Mouse (Mus musculus) MEL (cell line): ENCODE measurements around the gene Arhgap44. TPM values are rescaled to one million over a fixed set of nuclear protein-coding genes. Genes with fewer than 3 reads are reported as not detected.

ENCODE experiments used
- DNase-seq: peaks from one replicate; pipeline ENCODE4 v3.0.0; 2011; ENCODE audit warnings: low read depth, low spot score
- H3K27ac ChIP-seq: 2 replicates; pipeline ENCODE4 v1.5.1; 2012; ENCODE audit warnings: low read depth, mild to moderate bottlenecking, control low read depth, low read length, moderate library complexity; ENCODE audit not compliant: control insufficient read depth
- H3K27me3 ChIP-seq, 2 experiments: fragments of 150-350 bp in 1 of 2; sonication (generic) in 1 of 2; 2 replicates each; pipeline ENCODE4 v1.6.1; 2012; ENCODE audit warnings: low read length in 2 of 2, mild to moderate bottlenecking in 2 of 2, improper control_type of control experiment in 1 of 2, moderate library complexity in 1 of 2; ENCODE audit not compliant: insufficient read depth in 2 of 2, control insufficient read depth in 1 of 2
- H3K36me3 ChIP-seq, 2 experiments: 2 replicates each; pipeline ENCODE4 v1.6.1; 2012 to 2014; ENCODE audit warnings: low read length in 2 of 2, improper control_type of control experiment in 1 of 2, inconsistent platforms in 1 of 2, mild to moderate bottlenecking in 1 of 2; ENCODE audit not compliant: insufficient read depth in 2 of 2, control insufficient read depth in 1 of 2
- H3K4me1 ChIP-seq, 2 experiments: fragments of 150-350 bp in 1 of 2; sonication (generic) in 1 of 2; 2 replicates each; pipeline ENCODE4 v1.6.1; 2012; ENCODE audit warnings: low read length in 2 of 2, improper control_type of control experiment in 1 of 2, mild to moderate bottlenecking in 1 of 2; ENCODE audit not compliant: insufficient read depth in 2 of 2, control insufficient read depth in 1 of 2
- H3K4me3 ChIP-seq, 2 experiments: fragments of 150-350 bp in 1 of 2; sonication (generic) in 1 of 2; 2 replicates each; pipeline ENCODE4 v1.5.1; 2012; ENCODE audit warnings: low read depth in 2 of 2, low read length in 2 of 2, mild to moderate bottlenecking in 2 of 2, moderate library complexity in 2 of 2, control low read depth in 1 of 2, improper control_type of control experiment in 1 of 2; ENCODE audit not compliant: control insufficient read depth in 1 of 2, insufficient read depth in 1 of 2
- H3K79me2 ChIP-seq: 2 replicates; pipeline ENCODE4 v1.6.1; 2012; ENCODE audit warnings: mild to moderate bottlenecking, low read length, moderate library complexity; ENCODE audit not compliant: control insufficient read depth, poor library complexity, insufficient read depth
- H3K9ac ChIP-seq: 2 replicates; pipeline ENCODE4 v1.6.1; 2012; ENCODE audit warnings: low read depth, mild to moderate bottlenecking, control low read depth, low read length, moderate library complexity; ENCODE audit not compliant: control insufficient read depth, poor library complexity, severe bottlenecking
- H3K9me3 ChIP-seq: fragments of 150-350 bp; sonication (generic); replicated peaks from 2 replicates; pipeline ENCODE4 v1.6.1; 2012; ENCODE audit warnings: mild to moderate bottlenecking, low read length, improper control_type of control experiment, moderate library complexity; ENCODE audit not compliant: insufficient read depth
- CHD1 ChIP-seq: IDR thresholded peaks from 2 replicates; pipeline ENCODE4 v1.6.1; 2012; ENCODE audit warnings: low read depth, mild to moderate bottlenecking, inconsistent platforms, low read length, improper control_type of control experiment
- CHD2 ChIP-seq: IDR thresholded peaks from 2 replicates; pipeline ENCODE4 v1.6.1; 2011; ENCODE audit warnings: low read length, improper control_type of control experiment
- EP300 ChIP-seq, 2 experiments: IDR thresholded peaks; 2 replicates each; pipeline ENCODE4 v1.6.1; 2011; ENCODE audit warnings: improper control_type of control experiment in 2 of 2, low read length in 2 of 2, low read depth in 1 of 2, mild to moderate bottlenecking in 1 of 2
- KAT2A ChIP-seq: conservative IDR thresholded peaks from 2 replicates; pipeline ENCODE4 v1.6.1; 2012; ENCODE audit warnings: low read depth, low read length, improper control_type of control experiment, inconsistent platforms
- NRF1 ChIP-seq: IDR thresholded peaks from 2 replicates; pipeline ENCODE4 v1.6.1; 2014; ENCODE audit warnings: low read depth, mild to moderate bottlenecking, inconsistent platforms, low read length, improper control_type of control experiment, moderate library complexity; ENCODE audit not compliant: poor library complexity, insufficient read depth, severe bottlenecking
- POLR2A ChIP-seq, 2 experiments: IDR thresholded peaks; 2 replicates each; pipeline ENCODE4 v1.6.1; 2011 to 2012; ENCODE audit warnings: low read length in 2 of 2, mild to moderate bottlenecking in 2 of 2, control low read depth in 1 of 2, improper control_type of control experiment in 1 of 2, low read depth in 1 of 2, moderate library complexity in 1 of 2; ENCODE audit not compliant: control insufficient read depth in 1 of 2, insufficient read depth in 1 of 2, poor library complexity in 1 of 2
- RAD21 ChIP-seq: IDR thresholded peaks from 2 replicates; pipeline ENCODE4 v1.6.1; 2011; ENCODE audit warnings: mild to moderate bottlenecking, low read depth, low read length, improper control_type of control experiment
- SMC3 ChIP-seq: IDR thresholded peaks from 2 replicates; pipeline ENCODE4 v1.6.1; 2011; ENCODE audit warnings: low read depth, low read length, improper control_type of control experiment
- USF2 ChIP-seq, 2 experiments: IDR thresholded peaks; 2 replicates each; pipeline ENCODE4 v1.6.1; 2011 to 2012; ENCODE audit warnings: improper control_type of control experiment in 2 of 2, low read length in 2 of 2, borderline replicate concordance in 1 of 2, inconsistent platforms in 1 of 2, low read depth in 1 of 2, mild to moderate bottlenecking in 1 of 2; ENCODE audit not compliant: insufficient read depth in 1 of 2
- ZKSCAN1 ChIP-seq: IDR thresholded peaks from 2 replicates; pipeline ENCODE4 v1.6.1; 2012; ENCODE audit warnings: low read depth, mild to moderate bottlenecking, inconsistent platforms, low read length, improper control_type of control experiment, moderate library complexity
- polyA plus RNA-seq, 2 experiments: library from polyadenylated mRNA; stranded (reverse) in 1 of 2; unstranded in 1 of 2; fragments of >175 nt in 1 of 2; fragments of >200 nt in 1 of 2; gene quantifications; 2 replicates each; pipeline versions ENCODE4 v1.2.1 to v1.2.4; 2012; ENCODE audit warnings: low replicate concordance in 2 of 2, low read depth in 1 of 2; ENCODE audit not compliant: insufficient read length in 2 of 2, insufficient read depth in 1 of 2, missing spikeins in 1 of 2
- total RNA-seq: library from RNA; depleted of rRNA; stranded (reverse); fragments of 300-350 nt; gene quantifications from 2 replicates; pipeline ENCODE4 v1.2.3, GENCODE M21; 2012

Arhgap44 gene
- total and polyA plus RNA-seq, 3 experiments, result 0.08 TPM; not detected in 2

GRCm38 (mm10) chr11:65097526-65098070, 65.2 kb downstream of the Arhgap44 start:
- H3K27me3 ChIP-seq, result no peaks in the 10 kb centered on the region
- H3K4me1 ChIP-seq, result no peaks in the 10 kb centered on the region
- TF ChIP-seq POLR2A (IDR thresholded peaks at IDR 0.05; ENCODE audit: control insufficient read depth in 1 of 2, insufficient read depth in 1 of 2, low read depth in 1 of 2, low read length in 2 of 2, poor library complexity in 1 of 2) (no peak), NRF1 (no peak), CHD2 (no peak), ZKSCAN1 (no peak), EP300 (IDR thresholded peaks at IDR 0.05; ENCODE audit: low read depth in 1 of 2, low read length in 2 of 2) (no peak)
- H3K9ac ChIP-seq, result no peak overlapping the region
- DNase-seq, result no peak
- H3K79me2 ChIP-seq, result no peaks in the 10 kb centered on the region
- no peak overlapping the region for H3K27ac ChIP-seq
- H3K36me3 ChIP-seq, result no peaks in the 10 kb centered on the region
- H3K4me3 ChIP-seq, result no peak overlapping the region
- H3K9me3 ChIP-seq, result no peaks in the 10 kb centered on the region

DNA sequence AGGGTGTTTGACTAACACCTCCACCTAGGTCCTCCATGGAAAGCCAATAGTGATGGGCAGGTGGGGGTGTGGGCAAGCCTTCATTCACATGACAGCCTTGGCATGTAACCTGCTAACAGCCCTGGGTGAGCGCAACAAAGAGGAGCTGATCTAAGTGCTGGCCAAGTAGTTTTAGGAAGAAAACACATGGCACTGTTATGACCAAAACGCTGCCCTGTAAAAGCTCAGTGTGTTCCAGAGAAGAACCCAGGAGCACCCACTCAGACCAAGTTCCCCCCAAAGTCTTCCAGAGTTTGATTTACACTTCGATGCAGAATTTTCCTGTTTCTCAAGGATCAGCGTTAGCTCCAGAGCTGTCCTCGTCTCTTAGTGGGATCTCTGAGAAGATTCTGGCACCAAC, 65.9 kb downstream of the Arhgap44 start:
- Histone ChIP-seq H3K36me3 (no peaks in the 10 kb centered on the region), H3K27me3 (no peaks in the 10 kb centered on the region), H3K27ac (no peak overlapping the region)
- no peak for DNase-seq
- TF ChIP-seq USF2 (IDR thresholded peaks at IDR 0.05; ENCODE audit: borderline replicate concordance in 1 of 2, insufficient read depth in 1 of 2, low read depth in 1 of 2, low read length in 2 of 2) (no peak), POLR2A (IDR thresholded peaks at IDR 0.05; ENCODE audit: control insufficient read depth in 1 of 2, insufficient read depth in 1 of 2, low read depth in 1 of 2, low read length in 2 of 2, poor library complexity in 1 of 2) (no peak), NRF1 (no peak), RAD21 (no peak), SMC3 (no peak)
- TF ChIP-seq, all 39 proteins: peak for 0
- no peaks in the 10 kb centered on the region for H3K4me1 ChIP-seq
- H3K9me3 ChIP-seq, result no peaks in the 10 kb centered on the region
- H3K4me3 ChIP-seq, result no peak overlapping the region
- no peak overlapping the region for H3K9ac ChIP-seq
- no peaks in the 10 kb centered on the region for H3K79me2 ChIP-seq

DNA sequence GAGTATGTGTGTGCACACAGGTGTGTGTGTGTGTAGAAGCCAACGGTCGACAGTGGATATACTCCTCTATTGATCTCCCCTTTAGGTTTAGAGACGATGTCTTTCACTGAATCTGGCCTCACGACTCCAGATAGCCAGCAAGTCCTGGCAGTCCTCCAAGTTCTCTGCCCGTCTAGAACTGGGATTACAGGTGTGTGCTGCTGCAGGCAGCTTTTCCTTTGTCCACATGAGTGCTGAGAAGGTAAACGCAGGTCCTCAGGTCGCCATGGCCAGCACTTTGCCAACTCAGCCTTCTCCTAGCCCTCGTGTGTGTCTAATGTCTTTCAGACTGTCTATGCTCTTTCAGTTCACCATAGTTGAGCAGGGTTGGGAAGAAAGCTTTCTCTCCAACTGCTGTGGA, 69.9 kb downstream of the Arhgap44 start:
- DNase-seq, result no peak
- Histone ChIP-seq H3K79me2 (no peaks in the 10 kb centered on the region), H3K4me1 (no peaks in the 10 kb centered on the region), H3K9ac (no peak overlapping the region), H3K27ac (no peak overlapping the region), H3K4me3 (no peak overlapping the region), H3K27me3 (no peaks in the 10 kb centered on the region), H3K9me3 (no peaks in the 10 kb centered on the region), H3K36me3 (no peaks in the 10 kb centered on the region)
- TF ChIP-seq CHD1 (no peak), KAT2A (no peak)
